Mouse (Mus musculus) midbrain, embryonic 13.5 days (tissue): ENCODE data around the gene Olfr959. TPM values are rescaled to one million over a fixed set of nuclear protein-coding genes. Genes with fewer than 3 reads are reported as not detected.

Experiments
- ATAC-seq: fragments of 200-750 bp; cut with Nextera tagmentation; 2 replicates; pipeline ENCODE4 v1.8.0; 2017; ENCODE audit warnings: mild to moderate bottlenecking, moderate TSS enrichment, moderate library complexity
- H3K27ac ChIP-seq: fragments of 300-500 bp; sonication (generic); 2 replicates; pipeline ENCODE4 v1.5.1; 2015; ENCODE audit warnings: inconsistent platforms, mild to moderate bottlenecking, moderate library complexity
- H3K27me3 ChIP-seq: fragments of 300-500 bp; sonication (generic); 2 replicates; pipeline ENCODE4 v1.6.1; 2015; ENCODE audit warnings: mild to moderate bottlenecking, inconsistent platforms
- H3K36me3 ChIP-seq: fragments of 300-500 bp; sonication (generic); 2 replicates; pipeline ENCODE4 v1.6.1; 2015; ENCODE audit warnings: mild to moderate bottlenecking, inconsistent platforms
- H3K4me1 ChIP-seq: fragments of 300-500 bp; sonication (generic); replicated peaks from 2 replicates; pipeline ENCODE4 v1.6.1; 2015; ENCODE audit warnings: inconsistent platforms
- H3K4me2 ChIP-seq: fragments of 300-500 bp; sonication (generic); replicated peaks from 2 replicates; pipeline ENCODE4 v1.6.1; 2015; ENCODE audit warnings: moderate library complexity, mild to moderate bottlenecking, inconsistent platforms
- H3K4me3 ChIP-seq: fragments of 300-500 bp; sonication (generic); replicated peaks from 2 replicates; pipeline ENCODE4 v1.5.1; 2015; ENCODE audit warnings: mild to moderate bottlenecking, inconsistent platforms
- H3K9ac ChIP-seq: fragments of 300-500 bp; sonication (generic); replicated peaks from 2 replicates; pipeline ENCODE4 v1.6.1; 2015; ENCODE audit warnings: mild to moderate bottlenecking, inconsistent platforms
- H3K9me3 ChIP-seq: fragments of 300-500 bp; sonication (generic); 2 replicates; pipeline ENCODE4 v1.6.1; 2016; ENCODE audit warnings: mild to moderate bottlenecking, inconsistent platforms
- WGBS: fragments of 180-500 bp; shearing (Covaris S2); methylation state at CpG from one replicate; pipeline ENCODE4 v1.1.7; 2015; 5-methylcytosine and 5-hydroxymethylcytosine counted together
- polyA plus RNA-seq: library from polyadenylated mRNA; unstranded; fragments of >200 nt; fragmentation: Nextera tagmentation; extraction: Ambion mirVana; gene quantifications from 2 replicates; pipeline ENCODE4 v1.2.1, GENCODE M21; 2015

Olfr959 gene
- polyA plus RNA-seq, 1 experiment from 2014 or later = not detected

DNA sequence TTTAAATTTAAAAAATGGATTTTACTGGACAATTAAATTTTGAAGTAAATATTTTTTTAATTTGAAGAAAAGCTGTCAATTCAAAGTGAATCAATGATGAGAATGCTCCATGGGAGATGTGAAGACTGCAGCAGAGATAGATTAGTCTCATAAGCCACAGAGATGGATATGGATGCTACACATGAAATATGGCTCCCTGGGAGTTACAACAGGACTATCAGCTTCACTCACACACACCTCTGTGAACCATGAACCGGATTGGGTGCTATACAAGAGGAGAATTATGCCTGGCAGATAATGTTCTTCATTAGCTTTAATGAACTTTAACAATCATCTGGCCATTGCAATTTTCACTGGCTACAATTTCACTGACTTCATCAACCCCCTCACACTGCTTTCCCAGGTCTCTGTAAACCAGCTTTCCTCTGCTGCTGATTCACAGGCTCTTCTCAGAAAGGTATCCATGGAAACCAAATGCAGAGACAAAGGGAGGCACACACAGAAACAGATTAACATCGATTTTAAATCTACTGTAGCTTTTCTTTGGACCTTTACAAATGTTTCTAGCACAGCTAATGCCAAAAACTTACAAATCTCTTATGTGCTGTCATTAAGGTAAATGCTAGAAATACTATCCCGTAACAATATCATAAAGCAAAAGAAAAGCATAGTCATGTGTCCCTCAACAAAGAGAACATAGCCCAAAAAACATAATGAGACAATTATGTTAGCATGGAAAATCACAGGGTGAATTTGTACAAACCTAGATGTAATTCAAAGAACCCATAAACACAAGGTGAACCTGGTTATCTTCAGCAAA, 17.6 kb downstream of the Olfr959 start:
- Histone ChIP-seq H3K4me2 (peak overlapping the region; percentile 11; the same call in 1 of the 2 replicates), H3K27me3 (no peaks in the 10 kb centered on the region), H3K4me1 (peaks cover 13% of the 10 kb centered on the region; the same call in 1 of the 2 replicates), H3K36me3 (no peaks in the 10 kb centered on the region), H3K9ac (no peak overlapping the region), H3K27ac (peak overlapping the region; percentile 89), H3K4me3 (no peak overlapping the region), H3K9me3 (no peaks in the 10 kb centered on the region)
- WGBS = 16% methylated on average over 3 of the region's 3 CpGs
- peak; percentile 95 for ATAC-seq

DNA sequence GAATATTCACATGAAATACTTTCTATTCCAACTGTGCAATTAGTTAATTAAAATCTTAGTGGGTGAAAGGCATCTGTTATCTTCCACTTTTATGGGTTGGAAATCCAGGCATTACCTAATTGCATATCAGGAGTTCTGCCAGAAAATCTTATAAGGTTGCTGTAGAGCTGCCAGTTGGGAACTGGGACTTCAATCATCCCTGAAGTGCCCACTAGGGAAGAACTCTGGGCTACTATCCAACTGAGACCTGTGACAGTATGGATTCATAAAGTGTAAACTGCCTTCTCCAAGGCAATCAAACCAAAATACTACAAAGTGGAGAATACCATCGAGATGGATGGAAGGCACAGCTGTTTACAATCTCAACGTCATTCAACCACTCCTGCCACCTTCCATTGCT, 21.4 kb downstream of the Olfr959 start, which contains the start of gene Olfr958:
Gene Olfr958, minus strand, starts transcription at position 109 of the 400 bp plus-strand sequence.
- ATAC-seq = no peak
- no peak within 1 kb of the TSS for H3K9ac ChIP-seq
- H3K4me2 ChIP-seq = no peak within 1 kb of the TSS
- WGBS = 68% methylated on average over 2 of the region's 2 CpGs
- no peaks in the 10 kb centered on the region for H3K36me3 ChIP-seq
- H3K27ac ChIP-seq = no peak within 1 kb of the TSS
- no peak within 1 kb of the TSS for H3K4me3 ChIP-seq
- peaks cover 13% of the 10 kb centered on the region; the same call in 1 of the 2 replicates for H3K4me1 ChIP-seq
- no peaks in the 10 kb centered on the region for H3K9me3 ChIP-seq
- no peaks in the 10 kb centered on the region for H3K27me3 ChIP-seq

DNA sequence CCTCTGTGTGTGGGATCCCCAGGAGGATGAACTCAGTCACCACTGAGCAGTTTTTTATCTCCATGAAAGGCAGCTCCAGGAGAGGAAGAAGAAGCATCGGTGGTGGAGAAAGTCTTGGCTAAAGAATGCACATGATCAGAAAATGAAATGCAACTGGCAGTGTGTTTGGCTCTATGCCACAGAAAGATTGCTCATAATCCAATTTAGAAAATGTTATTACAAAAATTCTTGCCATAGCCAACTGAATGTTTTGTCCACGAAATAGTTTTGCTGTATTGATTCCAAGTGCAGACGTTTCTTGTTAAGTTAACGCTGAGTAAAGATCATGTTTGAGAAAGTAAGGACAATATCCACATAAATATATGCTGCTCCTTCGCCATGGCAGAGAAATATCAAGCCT, 24.6 kb downstream of the Olfr959 start:
- no peak for ATAC-seq
- H3K4me2 ChIP-seq = no peak overlapping the region
- 79% methylated on average over 5 of the region's 5 CpGs for WGBS
- H3K27me3 ChIP-seq = no peaks in the 10 kb centered on the region
- no peak overlapping the region for H3K9ac ChIP-seq
- H3K9me3 ChIP-seq = no peaks in the 10 kb centered on the region
- no peak overlapping the region for H3K27ac ChIP-seq
- no peak overlapping the region for H3K4me3 ChIP-seq
- H3K4me1 ChIP-seq = no peaks in the 10 kb centered on the region
- no peaks in the 10 kb centered on the region for H3K36me3 ChIP-seq

DNA sequence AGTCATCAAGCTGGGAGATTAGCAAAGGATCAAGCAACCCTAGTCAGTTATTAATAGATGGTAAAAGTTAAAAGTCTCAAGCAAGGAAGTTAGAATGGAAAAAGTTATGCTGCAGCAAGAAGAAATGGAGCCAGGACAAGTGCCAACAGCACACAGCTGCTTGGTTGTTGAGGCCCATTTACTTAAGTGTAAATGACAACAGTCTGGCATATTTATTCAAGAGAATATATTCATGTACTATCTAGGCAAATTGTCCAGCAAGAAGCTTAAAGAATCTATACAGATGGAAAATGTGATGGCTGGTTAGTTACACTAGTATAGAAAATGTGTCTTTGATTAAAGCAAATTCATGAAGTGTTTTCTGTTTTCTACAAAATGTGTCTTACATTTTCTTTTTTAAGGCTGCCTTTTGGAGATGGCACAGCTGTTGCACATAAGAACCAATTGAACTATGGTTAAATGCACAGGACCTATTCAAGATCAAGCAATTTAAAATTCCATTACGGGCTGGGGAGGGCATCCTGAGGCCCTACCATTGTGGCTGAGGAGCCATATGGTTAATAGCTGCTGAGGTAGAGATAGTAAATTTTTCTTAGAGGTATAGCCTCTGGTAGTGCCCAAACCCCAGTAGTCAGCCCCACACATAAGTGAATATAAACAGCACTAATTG, 51.6 kb downstream of the Olfr959 start:
- H3K4me3 ChIP-seq = no peak overlapping the region
- ATAC-seq = no peak
- no peak overlapping the region for H3K9ac ChIP-seq
- WGBS = 90% methylated on average over 1 of the region's 1 CpGs
- no peaks in the 10 kb centered on the region for H3K4me1 ChIP-seq
- H3K9me3 ChIP-seq = no peaks in the 10 kb centered on the region
- no peak overlapping the region for H3K27ac ChIP-seq
- no peaks in the 10 kb centered on the region for H3K36me3 ChIP-seq
- no peaks in the 10 kb centered on the region for H3K27me3 ChIP-seq
- no peak overlapping the region for H3K4me2 ChIP-seq

Other genes starting within 250 kb of the Olfr959 start
- not detected in 2 replicates for gene Olfr948, start 249.5 kb downstream of the Olfr959 start, polyA plus RNA-seq
- gene Olfr951, start 188.2 kb downstream of the Olfr959 start, polyA plus RNA-seq = not detected in 2 replicates
- not detected in 2 replicates for gene Olfr952, start 148.4 kb downstream of the Olfr959 start, polyA plus RNA-seq
- not detected in 2 replicates for gene Olfr954, start 118.9 kb downstream of the Olfr959 start, polyA plus RNA-seq
- not detected in 2 replicates for gene Olfr955, start 103.6 kb downstream of the Olfr959 start, polyA plus RNA-seq
- not detected in 2 replicates for gene Olfr44, start 81.6 kb downstream of the Olfr959 start, polyA plus RNA-seq
- gene Olfr957, start 59.8 kb downstream of the Olfr959 start, polyA plus RNA-seq = not detected in 2 replicates
- gene Olfr958, start 21.5 kb downstream of the Olfr959 start, polyA plus RNA-seq = not detected in 2 replicates
- 59.7 and 66.7 TPM in 2 replicates for gene AW551984, start 28.8 kb upstream of the Olfr959 start, polyA plus RNA-seq
- gene Olfr148, start 35.1 kb upstream of the Olfr959 start, polyA plus RNA-seq = not detected in 2 replicates
- gene Olfr960, start 45.8 kb upstream of the Olfr959 start, polyA plus RNA-seq = not detected in 2 replicates
- not detected in 2 replicates for gene Olfr961, start 69.5 kb upstream of the Olfr959 start, polyA plus RNA-seq
- gene Olfr963, start 91.6 kb upstream of the Olfr959 start, polyA plus RNA-seq = not detected in 2 replicates
- gene Olfr149, start 131.5 kb upstream of the Olfr959 start, polyA plus RNA-seq = not detected in 2 replicates
- not detected in 2 replicates for gene Olfr965, start 135.8 kb upstream of the Olfr959 start, polyA plus RNA-seq
- not detected in 2 replicates for gene Olfr150, start 155.4 kb upstream of the Olfr959 start, polyA plus RNA-seq
- gene Olfr967, start 170.7 kb upstream of the Olfr959 start, polyA plus RNA-seq = not detected in 2 replicates
- gene Olfr968, start 207.7 kb upstream of the Olfr959 start, polyA plus RNA-seq = not detected in 2 replicates
- not detected in 2 replicates for gene Olfr969, start 215.4 kb upstream of the Olfr959 start, polyA plus RNA-seq
- not detected in 2 replicates for gene Olfr970, start 233.3 kb upstream of the Olfr959 start, polyA plus RNA-seq